In genomic region chr13:12543880-12544568, GRCm38 (mm10) we compare ENCODE assay signal across 21 mouse cellular contexts. TPM values are rescaled to one million over a fixed set of nuclear protein-coding genes. Genes with fewer than 3 reads are reported as not detected.
DNase-seq lines count a peak whose midpoint lies in the region; ATAC-seq and TF ChIP-seq lines count a peak whose summit lies in the region.
"Had no signal": no experiment of that assay in that cellular context is flagged by ENCODE, and none has a peak within 500 bp of the region (broad histone marks: within the 10 kb centered on the region; RNA-seq: fewer than 3 reads in every experiment).

No protein-coding gene starts in this region.

- 47% methylated on average over 8 of the region's 8 CpGs for WGBS in liver, adult 2 months
- WGBS in liver, embryonic 15.5 days (ENCODE audit: insufficient replicate concordance): 63% methylated on average over 8 of the region's 8 CpGs
- 66% methylated on average over 8 of the region's 8 CpGs for WGBS in stomach, embryonic 14.5 days
- 90% methylated on average over 8 of the region's 8 CpGs for WGBS in midbrain, embryonic 15.5 days

- no peaks in the 10 kb centered on the region for H3K79me2 ChIP-seq in liver, adult 2 months (ENCODE audit: control insufficient read depth, insufficient read depth, low read length)

- DNase-seq in liver, adult 2 months (ENCODE audit: extremely low read depth, low read depth, low spot score): peak; percentile 97
- DNase-seq in liver: no peak
- DNase-seq in yolk sac, embryonic 10.5 days (ENCODE audit: low spot score): peak; percentile 28
- DNase-seq in kidney, adult 8-10 months: no peak
- no peak for DNase-seq in adrenal gland, postnatal 14 days
- DNase-seq: adrenal gland, postnatal 10 days; B cell, adult 2 months; cerebellum, adult 18-20 months; cerebellum, postnatal 10 days; gastrocnemius, postnatal 25 days; heart, postnatal 36 days had no signal

- peak; percentile 67 for ATAC-seq in liver, embryonic 15.5 days (ENCODE audit: insufficient read depth)
- peak; percentile 56; the same call in 1 of the 2 replicates for ATAC-seq in stomach, embryonic 14.5 days (ENCODE audit: insufficient number of reproducible peaks, insufficient read depth, low FRiP score, low read depth)
- no peak for ATAC-seq in midbrain, embryonic 15.5 days (replicated peaks)
- ATAC-seq: CD4-positive, CD25-positive, alpha-beta regulatory T cell, adult 4 months had no signal

- no peak overlapping the region for H3K9ac ChIP-seq in liver, adult 2 months (ENCODE audit: low read depth, low read length)
- no peak overlapping the region for H3K9ac ChIP-seq in liver, embryonic 15.5 days
- H3K9ac ChIP-seq in stomach, embryonic 14.5 days (replicated peaks; ENCODE audit: low read depth, low read length): no peak overlapping the region
- no peak overlapping the region for H3K9ac ChIP-seq in midbrain, embryonic 15.5 days
- H3K9ac ChIP-seq: forebrain, embryonic 13.5 days; forebrain, postnatal 0 days; heart, embryonic 13.5 days had no signal

- no peak overlapping the region for H3K4me3 ChIP-seq in liver, adult 2 months (ENCODE audit: insufficient read depth, low read depth, low read length)
- H3K4me3 ChIP-seq in liver, embryonic 15.5 days (replicated peaks): no peak overlapping the region
- no peak overlapping the region for H3K4me3 ChIP-seq in stomach, embryonic 14.5 days (ENCODE audit: low read depth, low read length)
- H3K4me3 ChIP-seq in midbrain, embryonic 15.5 days: no peak overlapping the region
- H3K4me3 ChIP-seq: embryonic facial prominence, embryonic 10.5 days; forebrain, embryonic 13.5 days; heart, embryonic 13.5 days had no signal

- no peaks in the 10 kb centered on the region for H3K9me3 ChIP-seq in liver, embryonic 15.5 days (replicated peaks)
- H3K9me3 ChIP-seq in stomach, embryonic 14.5 days (ENCODE audit: control insufficient read depth, low read depth, low read length): no peaks in the 10 kb centered on the region
- no peaks in the 10 kb centered on the region for H3K9me3 ChIP-seq in midbrain, embryonic 15.5 days
- H3K9me3 ChIP-seq: embryonic facial prominence, embryonic 10.5 days; forebrain, embryonic 13.5 days; G1E; heart, embryonic 13.5 days had no signal

- TF ChIP-seq POLR2A in liver, adult 2 months (IDR thresholded peaks at IDR 0.05; ENCODE audit: extremely low read depth, insufficient read depth, low read length): no peak

- no peak overlapping the region for H3K4me2 ChIP-seq in liver, embryonic 15.5 days
- no peak overlapping the region for H3K4me2 ChIP-seq in stomach, embryonic 14.5 days (replicated peaks; ENCODE audit: low read depth, low read length)
- no peak overlapping the region for H3K4me2 ChIP-seq in midbrain, embryonic 15.5 days
- H3K4me2 ChIP-seq: forebrain, embryonic 13.5 days; heart, embryonic 13.5 days had no signal

- peak overlapping the region; percentile 91 for H3K27ac ChIP-seq in liver, adult 2 months (replicated peaks; ENCODE audit: insufficient read depth, low read depth, low read length)
- no peak overlapping the region for H3K27ac ChIP-seq in liver, embryonic 15.5 days (replicated peaks)
- H3K27ac ChIP-seq in stomach, embryonic 14.5 days (ENCODE audit: low read length): no peak overlapping the region
- no peak overlapping the region for H3K27ac ChIP-seq in midbrain, embryonic 15.5 days
- H3K27ac ChIP-seq: embryonic facial prominence, embryonic 10.5 days; forebrain, embryonic 13.5 days; heart, embryonic 13.5 days had no signal

- no peaks in the 10 kb centered on the region for H3K36me3 ChIP-seq in liver, adult 2 months (ENCODE audit: control insufficient read depth, insufficient read depth, low read length)
- no peaks in the 10 kb centered on the region for H3K36me3 ChIP-seq in liver, embryonic 15.5 days (replicated peaks)
- no peaks in the 10 kb centered on the region for H3K36me3 ChIP-seq in stomach, embryonic 14.5 days (ENCODE audit: control insufficient read depth, insufficient read depth, low read length)
- no peaks in the 10 kb centered on the region for H3K36me3 ChIP-seq in midbrain, embryonic 15.5 days (replicated peaks)
- H3K36me3 ChIP-seq: embryonic facial prominence, embryonic 10.5 days; G1E; heart, embryonic 13.5 days had no signal

- no peaks in the 10 kb centered on the region for H3K27me3 ChIP-seq in liver, adult 2 months (ENCODE audit: control insufficient read depth, insufficient read depth, low read length)
- H3K27me3 ChIP-seq in liver, embryonic 15.5 days: no peaks in the 10 kb centered on the region
- H3K27me3 ChIP-seq in stomach, embryonic 14.5 days (ENCODE audit: control insufficient read depth, insufficient read depth, low read length): no peaks in the 10 kb centered on the region
- 0 out of 2 replicates have a peak, but pooled peaks cover 7% of the 10 kb centered on the region for H3K27me3 ChIP-seq in midbrain, embryonic 15.5 days (replicated peaks)

- TF ChIP-seq CTCF in liver, adult 2 months (IDR thresholded peaks at IDR 0.05; ENCODE audit: low read depth, low read length): no peak

- H3K4me1 ChIP-seq in liver, adult 2 months (ENCODE audit: control insufficient read depth, insufficient read depth, low read length): peaks cover 23% of the 10 kb centered on the region
- H3K4me1 ChIP-seq in liver, embryonic 15.5 days (replicated peaks): peaks cover 8% of the 10 kb centered on the region; the same call in 1 of the 2 replicates
- peaks cover 11% of the 10 kb centered on the region for H3K4me1 ChIP-seq in stomach, embryonic 14.5 days (ENCODE audit: control insufficient read depth, insufficient read depth, low read length)
- H3K4me1 ChIP-seq in midbrain, embryonic 15.5 days: peaks cover 18% of the 10 kb centered on the region

RNA-seq across cellular contexts. Expression of gene Ero1lb, which starts 21.6 kb away (rescaled TPM):
- 28.9 and 36.0 TPM in 2 replicates for total RNA-seq in liver, adult 2 months (2014; rRNA removed)
- polyA plus RNA-seq in liver, adult 2 months (2012; rRNA removed): 12.7 and 13.2 TPM in 2 replicates
- 2.4 and 2.9 TPM in 2 replicates for polyA plus RNA-seq in liver, embryonic 15.5 days (2015; fragmentation: Nextera tagmentation; extraction: Ambion mirVana)
- 8.6 and 8.9 TPM in 2 replicates for polyA plus RNA-seq in stomach, embryonic 14.5 days (2014; fragmentation: Nextera tagmentation; extraction: Ambion mirVana)
- 19.0 TPM in 2 replicates for polyA plus RNA-seq in midbrain, embryonic 15.5 days (2015; fragmentation: Nextera tagmentation; extraction: Ambion mirVana)
- 13.6 and 15.0 TPM in 2 replicates for total RNA-seq in adrenal gland, postnatal 14 days (2021)

RNA-seq across cellular contexts. Expression of gene Edaradd, which starts 23.8 kb away (rescaled TPM):
- total RNA-seq in liver, adult 2 months (2014; rRNA removed): 0.09 and 0.13 TPM in 2 replicates
- 0.07 TPM in 1 of 2 replicates, not detected in the other for polyA plus RNA-seq in liver, adult 2 months (2012; rRNA removed)
- 0.13 and 0.15 TPM in 2 replicates for polyA plus RNA-seq in liver, embryonic 15.5 days (2015; fragmentation: Nextera tagmentation; extraction: Ambion mirVana)
- polyA plus RNA-seq in stomach, embryonic 14.5 days (2014; fragmentation: Nextera tagmentation; extraction: Ambion mirVana): 3.2 and 3.3 TPM in 2 replicates
- 1.4 and 1.5 TPM in 2 replicates for polyA plus RNA-seq in midbrain, embryonic 15.5 days (2015; fragmentation: Nextera tagmentation; extraction: Ambion mirVana)
- total RNA-seq in adrenal gland, postnatal 14 days (2021): 0.19 and 0.45 TPM in 2 replicates
- total RNA-seq: gastrocnemius, adult 18-20 months; gastrocnemius, postnatal 25 days had no signal

Comparison
In these comparisons a context has a peak if more than half of its experiments do, and no peak if none do; other contexts are left out.
1. DNase-seq: peak in liver, adult 2 months (single experiment) and yolk sac, embryonic 10.5 days (single experiment); none in liver (single experiment), kidney, adult 8-10 months (0 of 2) and adrenal gland, postnatal 14 days (single experiment).